Mouse (Mus musculus): ENCODE data around the gene Mertk.

DNA sequence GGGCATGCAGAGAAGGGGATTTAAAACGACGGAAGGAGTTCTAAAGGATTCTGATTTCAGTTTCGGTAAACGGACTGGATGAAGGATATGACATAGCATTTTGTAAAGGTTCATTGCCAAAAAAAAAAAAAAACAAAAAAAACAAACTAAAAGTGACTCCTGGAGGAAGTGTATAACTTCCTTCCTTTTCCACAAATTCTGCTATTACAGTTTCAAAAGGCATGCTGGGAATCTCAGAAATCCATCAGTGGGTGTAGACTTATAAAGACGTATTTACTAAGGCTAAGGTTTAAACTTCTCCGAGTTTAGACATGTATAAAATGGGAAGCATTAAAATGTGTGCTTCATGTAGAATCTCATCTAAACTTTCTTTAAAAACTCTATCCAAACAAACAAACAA, 52.3 kb downstream of the Mertk start:
- TF ChIP-seq POLR2A (IDR thresholded peaks at IDR 0.05; ENCODE audit: control insufficient read depth, extremely low read depth, insufficient read depth, low read length, poor library complexity): no peak
- TF ChIP-seq CTCF (IDR thresholded peaks at IDR 0.05; ENCODE audit: borderline replicate concordance, control insufficient read depth, extremely low read depth, insufficient read depth, low read length, poor library complexity): no peak

All from thymus, adult 2 months (tissue).